ENCODE assay signal across 8 mouse cellular contexts in genomic region chr10:117709930-117710603, GRCm38 (mm10). TPM values are rescaled to one million over a fixed set of nuclear protein-coding genes. Genes with fewer than 3 reads are reported as not detected.
DNase-seq lines count a peak whose midpoint lies in the region; ATAC-seq lines count a peak whose summit lies in the region.

No protein-coding gene starts in this region.

- H3K4me3 ChIP-seq in heart, embryonic 14.5 days (ENCODE audit: control insufficient read depth in 1 of 2, insufficient read depth in 1 of 2, low read depth in 1 of 2, low read length in 2 of 2): peak overlapping the region; percentile 85 to 98
- H3K4me3 ChIP-seq in liver, embryonic 15.5 days (replicated peaks): peak overlapping the region; percentile 99
- H3K4me3 ChIP-seq in neural tube, embryonic 11.5 days (ENCODE audit: low read depth, low read length): peak overlapping the region; percentile 51
- peak overlapping the region; percentile 87 for H3K4me3 ChIP-seq in stomach, embryonic 16.5 days (replicated peaks; ENCODE audit: low read length)

- no peaks in the 10 kb centered on the region for H3K27me3 ChIP-seq in heart, embryonic 14.5 days (ENCODE audit: control insufficient read depth, insufficient read depth, low read length)
- no peaks in the 10 kb centered on the region for H3K27me3 ChIP-seq in liver, embryonic 15.5 days
- H3K27me3 ChIP-seq in neural tube, embryonic 11.5 days (ENCODE audit: control insufficient read depth, insufficient read depth, low read length): no peaks in the 10 kb centered on the region
- H3K27me3 ChIP-seq in stomach, embryonic 16.5 days (ENCODE audit: control insufficient read depth, insufficient read depth, low read length): no peaks in the 10 kb centered on the region

- ATAC-seq in erythroid progenitor cell, adult 5-6 weeks (replicated peaks; ENCODE audit: low FRiP score, poor library complexity, severe bottlenecking): peak; percentile 64
- peak; percentile 79 for ATAC-seq in heart, embryonic 14.5 days (ENCODE audit: insufficient number of reproducible peaks, insufficient read depth, low FRiP score, low read depth)
- ATAC-seq in liver, embryonic 15.5 days (ENCODE audit: insufficient read depth): peak; percentile 76
- ATAC-seq in neural tube, embryonic 11.5 days (ENCODE audit: insufficient read depth, low FRiP score, low TSS enrichment): peak; percentile 85
- peak; percentile 81 for ATAC-seq in stomach, embryonic 16.5 days (ENCODE audit: insufficient read depth, low FRiP score)

- no peaks in the 10 kb centered on the region for H3K9me3 ChIP-seq in heart, embryonic 14.5 days (ENCODE audit: control insufficient read depth, low read length)
- no peaks in the 10 kb centered on the region for H3K9me3 ChIP-seq in liver, embryonic 15.5 days (replicated peaks)
- no peaks in the 10 kb centered on the region for H3K9me3 ChIP-seq in neural tube, embryonic 11.5 days (ENCODE audit: control insufficient read depth, low read length)
- no peaks in the 10 kb centered on the region for H3K9me3 ChIP-seq in stomach, embryonic 16.5 days (replicated peaks; ENCODE audit: control insufficient read depth, low read length)

- peaks cover 0 to 19% of the 10 kb centered on the region in 2 experiments; a peak in 3 of 4 replicates for H3K4me1 ChIP-seq in heart, embryonic 14.5 days (ENCODE audit: control insufficient read depth in 2 of 2, insufficient read depth in 2 of 2, low read length in 2 of 2)
- H3K4me1 ChIP-seq in liver, embryonic 15.5 days (replicated peaks): peaks cover 37% of the 10 kb centered on the region
- peaks cover 13% of the 10 kb centered on the region; the same call in 1 of the 2 replicates for H3K4me1 ChIP-seq in neural tube, embryonic 11.5 days (ENCODE audit: control insufficient read depth, insufficient read depth, low read length)
- peaks cover 14% of the 10 kb centered on the region for H3K4me1 ChIP-seq in stomach, embryonic 16.5 days (ENCODE audit: control insufficient read depth, insufficient read depth, low read length)

- peak; percentile 79 for DNase-seq in CD4-positive helper T cell, adult 2 months (ENCODE audit: low read depth, low spot score)
- peak; percentile 64 for DNase-seq in brain, embryonic 18.5 days (ENCODE audit: low read depth, low spot score)
- peak; percentile 90 for DNase-seq in kidney, postnatal 14 days
- DNase-seq in neural tube, embryonic 11.5 days (ENCODE audit: low spot score): peak; percentile 89

- peaks cover 37% of the 10 kb centered on the region for H3K36me3 ChIP-seq in heart, embryonic 14.5 days (ENCODE audit: control insufficient read depth, insufficient read depth, low read length)
- peaks cover 29% of the 10 kb centered on the region for H3K36me3 ChIP-seq in liver, embryonic 15.5 days (replicated peaks)
- peaks cover 7% of the 10 kb centered on the region; the same call in 1 of the 2 replicates for H3K36me3 ChIP-seq in neural tube, embryonic 11.5 days (ENCODE audit: control insufficient read depth, insufficient read depth, low read length)
- H3K36me3 ChIP-seq in stomach, embryonic 16.5 days (ENCODE audit: control insufficient read depth, insufficient read depth, low read length): 0 out of 2 replicates have a peak, but pooled peaks cover 4% of the 10 kb centered on the region

- 0% methylated on average over 69 of the region's 71 CpGs for WGBS in heart, embryonic 14.5 days
- under 1% methylated on average over 71 of the region's 71 CpGs for WGBS in liver, embryonic 15.5 days (ENCODE audit: insufficient replicate concordance)
- WGBS in neural tube, embryonic 11.5 days: under 1% methylated on average over 68 of the region's 71 CpGs
- WGBS in stomach, embryonic 16.5 days: under 1% methylated on average over 71 of the region's 71 CpGs

- peak overlapping the region; percentile 96 to 99 for H3K27ac ChIP-seq in heart, embryonic 14.5 days (replicated peaks in 1 of 2; ENCODE audit: control insufficient read depth in 1 of 2, insufficient read depth in 1 of 2, low read depth in 2 of 2, low read length in 2 of 2)
- H3K27ac ChIP-seq in liver, embryonic 15.5 days (replicated peaks): peak overlapping the region; percentile 96
- peak overlapping the region; percentile 84 for H3K27ac ChIP-seq in neural tube, embryonic 11.5 days (ENCODE audit: low read depth, low read length)
- peak overlapping the region; percentile 99 for H3K27ac ChIP-seq in stomach, embryonic 16.5 days (ENCODE audit: low read length)

- H3K4me2 ChIP-seq in heart, embryonic 14.5 days (ENCODE audit: low read length): peak overlapping the region; percentile 81
- peak overlapping the region; percentile 79 for H3K4me2 ChIP-seq in liver, embryonic 15.5 days
- peak overlapping the region; percentile 67 for H3K4me2 ChIP-seq in neural tube, embryonic 11.5 days (ENCODE audit: low read depth)
- peak overlapping the region; percentile 70 for H3K4me2 ChIP-seq in stomach, embryonic 16.5 days (ENCODE audit: low read depth, low read length)

- H3K9ac ChIP-seq in heart, embryonic 14.5 days (ENCODE audit: low read length): peak overlapping the region; percentile 100
- peak overlapping the region; percentile 99 for H3K9ac ChIP-seq in liver, embryonic 15.5 days
- H3K9ac ChIP-seq in neural tube, embryonic 11.5 days (ENCODE audit: low read length): peak overlapping the region; percentile 85
- peak overlapping the region; percentile 100 for H3K9ac ChIP-seq in stomach, embryonic 16.5 days (ENCODE audit: low read length)

RNA-seq across cellular contexts. Expression of gene Mdm2, which starts 0.5 kb away (rescaled TPM):
- total RNA-seq in erythroid progenitor cell, adult 5-6 weeks (2015; ENCODE audit: low replicate concordance): 82.2 and 84.7 TPM in 2 replicates
- 64.4 and 82.0 TPM in 2 replicates for total RNA-seq in erythroid progenitor cell, adult 5-6 weeks (2017; ENCODE audit: low replicate concordance)
- polyA plus RNA-seq in heart, embryonic 14.5 days (2014; fragmentation: Nextera tagmentation; extraction: Ambion mirVana): 48.9 and 49.0 TPM in 2 replicates
- polyA plus RNA-seq in liver, embryonic 15.5 days (2015; fragmentation: Nextera tagmentation; extraction: Ambion mirVana): 19.5 and 21.0 TPM in 2 replicates
- 63.2 and 63.5 TPM in 2 replicates for polyA plus RNA-seq in neural tube, embryonic 11.5 days (2014; fragmentation: Nextera tagmentation; extraction: Ambion mirVana)
- polyA plus RNA-seq in stomach, embryonic 16.5 days (2015; fragmentation: Nextera tagmentation; extraction: Ambion mirVana): 39.5 and 39.9 TPM in 2 replicates

RNA-seq across cellular contexts. Expression of gene Slc35e3, which starts 36.1 kb away (rescaled TPM):
- 1.8 TPM in 1 of 2 replicates, not detected in the other for total RNA-seq in erythroid progenitor cell, adult 5-6 weeks (2015; ENCODE audit: low replicate concordance)
- total RNA-seq in erythroid progenitor cell, adult 5-6 weeks (2017; ENCODE audit: low replicate concordance): 2.3 TPM in 1 of 2 replicates, not detected in the other
- 5.9 and 7.7 TPM in 2 replicates for polyA plus RNA-seq in heart, embryonic 14.5 days (2014; fragmentation: Nextera tagmentation; extraction: Ambion mirVana)
- polyA plus RNA-seq in liver, embryonic 15.5 days (2015; fragmentation: Nextera tagmentation; extraction: Ambion mirVana): 2.3 and 3.0 TPM in 2 replicates
- 20.3 and 21.2 TPM in 2 replicates for polyA plus RNA-seq in neural tube, embryonic 11.5 days (2014; fragmentation: Nextera tagmentation; extraction: Ambion mirVana)
- polyA plus RNA-seq in stomach, embryonic 16.5 days (2015; fragmentation: Nextera tagmentation; extraction: Ambion mirVana): 14.2 and 15.1 TPM in 2 replicates

Comparison
In these comparisons a context has a peak if more than half of its experiments do, and no peak if none do; other contexts are left out.
1. Peak in every context shown above with its lines: DNase-seq, ATAC-seq, H3K4me3 ChIP-seq and H3K27ac ChIP-seq.